In the genomic region with DNA sequence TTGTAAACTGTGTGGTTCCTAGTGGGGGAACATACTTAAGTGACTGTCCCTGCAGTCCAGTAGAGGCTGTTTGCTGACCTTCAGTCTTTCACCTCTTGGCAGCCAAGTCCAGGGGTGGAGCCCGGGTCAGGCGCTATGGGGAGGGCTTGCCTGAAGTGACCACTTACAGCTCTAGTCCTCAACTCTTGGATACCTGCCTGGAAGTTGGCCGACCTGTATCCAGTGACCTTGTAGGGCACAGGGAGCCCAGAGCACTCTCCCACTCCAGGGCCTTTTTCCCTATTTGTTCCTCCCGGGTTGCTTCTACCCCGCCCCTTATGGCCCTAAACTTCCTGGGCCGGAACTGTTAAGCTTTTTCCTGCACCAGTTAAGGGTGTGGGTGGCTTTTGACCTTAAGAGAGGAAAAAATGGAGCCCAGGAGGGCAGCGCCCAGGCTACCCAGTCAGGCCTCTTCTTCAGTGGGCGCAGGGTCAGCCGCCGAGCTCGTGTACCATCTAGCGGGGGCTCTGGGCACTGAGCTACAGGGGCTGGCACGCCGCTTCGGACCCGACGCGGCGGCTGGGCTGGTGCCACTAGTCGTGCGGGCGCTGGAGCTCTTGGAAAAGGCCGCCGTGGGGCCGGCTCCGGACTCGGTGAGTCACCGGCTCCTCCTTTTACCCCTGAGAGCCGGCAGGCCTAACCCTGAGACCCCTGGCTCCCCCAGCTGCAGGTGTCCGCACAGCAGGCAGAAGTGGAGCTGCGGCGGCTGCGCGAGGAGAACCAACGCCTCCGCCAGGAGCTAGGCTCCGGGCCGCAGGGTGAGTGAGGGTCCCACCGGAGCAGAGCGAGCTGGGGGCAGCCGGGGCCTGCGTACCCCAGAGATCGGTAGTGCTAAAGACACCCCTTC, we compare ENCODE assay signal across 7 mouse cellular contexts. TPM values are rescaled to one million over a fixed set of nuclear protein-coding genes. Genes with fewer than 3 reads are reported as not detected.
A peak's percentile ranks its signal among the peaks of the same experiment; 100 is the strongest.
DNase-seq lines count a peak whose midpoint lies in the region; ATAC-seq and TF ChIP-seq lines count a peak whose summit lies in the region.

A gene (plus strand): TSS at position 354 of the 886 bp plus-strand sequence.

- DNase-seq in WW6 (ENCODE audit: low read depth, low spot score): peak; percentile 74
- peak; percentile 94 for DNase-seq in kidney, postnatal 14 days
- DNase-seq in lung, postnatal 0 days (ENCODE audit: low spot score): peak; percentile 93
- DNase-seq in ovary, postnatal 36 days (ENCODE audit: low spot score): peak; percentile 72

- H3K36me3 ChIP-seq in forebrain, embryonic 12.5 days (replicated peaks): peaks cover 44% of the 10 kb centered on the region
- peaks cover 32% of the 10 kb centered on the region for H3K36me3 ChIP-seq in heart, embryonic 16.5 days (ENCODE audit: control insufficient read depth, insufficient read depth)
- peaks cover 20% of the 10 kb centered on the region; the same call in 1 of the 2 replicates for H3K36me3 ChIP-seq in lung, postnatal 0 days (ENCODE audit: insufficient read depth, low read length)

- no peak; the same call in none of the 2 replicates for TF ChIP-seq EP300 in lung, postnatal 0 days (IDR thresholded peaks at IDR 0.05)

- H3K27me3 ChIP-seq in forebrain, embryonic 12.5 days: no peaks in the 10 kb centered on the region
- no peaks in the 10 kb centered on the region for H3K27me3 ChIP-seq in heart, embryonic 16.5 days (ENCODE audit: control insufficient read depth, insufficient read depth, low read length)
- H3K27me3 ChIP-seq in lung, postnatal 0 days (replicated peaks; ENCODE audit: insufficient read depth, low read length): no peaks in the 10 kb centered on the region

- peak; percentile 80 for ATAC-seq in forebrain, embryonic 12.5 days (ENCODE audit: low FRiP score)
- ATAC-seq in heart, embryonic 16.5 days (replicated peaks; ENCODE audit: extremely low read depth, insufficient read depth, low FRiP score): peak; percentile 64
- peak; percentile 81 for ATAC-seq in lung, postnatal 0 days

- peak within 1 kb of the TSS; percentile 90 for H3K4me3 ChIP-seq in brown adipose tissue, adult 24 weeks (ENCODE audit: insufficient read depth, low read depth, low read length)
- H3K4me3 ChIP-seq in forebrain, embryonic 12.5 days (replicated peaks): peak within 1 kb of the TSS; percentile 51
- peak within 1 kb of the TSS; percentile 65 for H3K4me3 ChIP-seq in heart, embryonic 16.5 days (ENCODE audit: low read length)
- H3K4me3 ChIP-seq in lung, postnatal 0 days (ENCODE audit: low read depth, low read length): peak within 1 kb of the TSS; percentile 53

- H3K4me2 ChIP-seq in forebrain, embryonic 12.5 days: peak within 1 kb of the TSS; percentile 90
- H3K4me2 ChIP-seq in heart, embryonic 16.5 days (ENCODE audit: low read depth, low read length): peak within 1 kb of the TSS; percentile 89
- H3K4me2 ChIP-seq in lung, postnatal 0 days (replicated peaks; ENCODE audit: low read depth, low read length): peak within 1 kb of the TSS; percentile 91

- peaks cover 12% of the 10 kb centered on the region for H3K4me1 ChIP-seq in brown adipose tissue, adult 24 weeks (ENCODE audit: control insufficient read depth, insufficient read depth, insufficient read length, low read length)
- peaks cover 12% of the 10 kb centered on the region for H3K4me1 ChIP-seq in forebrain, embryonic 12.5 days
- H3K4me1 ChIP-seq in heart, embryonic 16.5 days (ENCODE audit: control insufficient read depth, insufficient read depth, low read length): peaks cover 13% of the 10 kb centered on the region
- peaks cover 10% of the 10 kb centered on the region; the same call in 1 of the 2 replicates for H3K4me1 ChIP-seq in lung, postnatal 0 days (ENCODE audit: insufficient read depth, low read depth, low read length)

- TF ChIP-seq CTCF in lung, postnatal 0 days (IDR thresholded peaks at IDR 0.05): peak; percentile 47

- H3K9me3 ChIP-seq in forebrain, embryonic 12.5 days: no peaks in the 10 kb centered on the region
- no peaks in the 10 kb centered on the region for H3K9me3 ChIP-seq in heart, embryonic 16.5 days (replicated peaks; ENCODE audit: control insufficient read depth, low read length)
- H3K9me3 ChIP-seq in lung, postnatal 0 days (ENCODE audit: low read length): no peaks in the 10 kb centered on the region

- H3K9ac ChIP-seq in forebrain, embryonic 12.5 days: peak within 1 kb of the TSS; percentile 60
- peak within 1 kb of the TSS; percentile 84 for H3K9ac ChIP-seq in heart, embryonic 16.5 days (ENCODE audit: low read length)
- peak within 1 kb of the TSS; percentile 64 for H3K9ac ChIP-seq in lung, postnatal 0 days (replicated peaks; ENCODE audit: low read depth)

- WGBS in forebrain, embryonic 12.5 days: 2% methylated on average over 43 of the region's 43 CpGs
- 2% methylated on average over 43 of the region's 43 CpGs for WGBS in heart, embryonic 16.5 days
- 1% methylated on average over 43 of the region's 43 CpGs for WGBS in lung, postnatal 0 days

- peak within 1 kb of the TSS; percentile 98 for H3K27ac ChIP-seq in brown adipose tissue, adult 24 weeks (replicated peaks; ENCODE audit: low read depth, low read length)
- peak within 1 kb of the TSS; percentile 70 for H3K27ac ChIP-seq in forebrain, embryonic 12.5 days
- H3K27ac ChIP-seq in heart, embryonic 16.5 days (ENCODE audit: low read length): peak within 1 kb of the TSS; percentile 96
- peak within 1 kb of the TSS; percentile 92 for H3K27ac ChIP-seq in lung, postnatal 0 days (ENCODE audit: low read length)

RNA-seq across cellular contexts. Expression of the gene that starts here (rescaled TPM):
- polyA plus RNA-seq in brown adipose tissue, adult 24 weeks (2012; ENCODE audit: insufficient read depth, insufficient read length, missing spikeins): 42.3 and 47.1 TPM in 2 replicates
- 0.22 and 0.34 TPM in 2 replicates for polyA plus RNA-seq in forebrain, embryonic 12.5 days (2016; fragmentation: Nextera tagmentation; extraction: Ambion mirVana)
- 11.0 and 13.3 TPM in 2 replicates for polyA plus RNA-seq in heart, embryonic 16.5 days (2015; fragmentation: Nextera tagmentation; extraction: Ambion mirVana)
- 12.4 and 15.7 TPM in 2 replicates for polyA plus RNA-seq in lung, postnatal 0 days (2015; fragmentation: Nextera tagmentation; extraction: Ambion mirVana)

Comparison
In these comparisons a context has a peak if more than half of its experiments do, and no peak if none do; other contexts are left out.
1. Peak in every context shown above with its lines: DNase-seq, ATAC-seq, H3K4me3 ChIP-seq and H3K27ac ChIP-seq.
2. Peak in ATAC-seq, H3K4me3 ChIP-seq, H3K27ac ChIP-seq, H3K9ac ChIP-seq and H3K4me2 ChIP-seq in forebrain, embryonic 12.5 days; RNA of the gene not detected or under 1 TPM.